Mouse (Mus musculus) adipocyte (in vitro differentiated cells): ENCODE data around the gene Gm26620.
A peak's percentile ranks its signal among the peaks of the same experiment; 100 is the strongest.

Experiments
- DNase-seq: peaks from one replicate; pipeline ENCODE4 v3.0.0-alpha.2; 2016; ENCODE audit warnings: low spot score

Gene Gm26620

DNA sequence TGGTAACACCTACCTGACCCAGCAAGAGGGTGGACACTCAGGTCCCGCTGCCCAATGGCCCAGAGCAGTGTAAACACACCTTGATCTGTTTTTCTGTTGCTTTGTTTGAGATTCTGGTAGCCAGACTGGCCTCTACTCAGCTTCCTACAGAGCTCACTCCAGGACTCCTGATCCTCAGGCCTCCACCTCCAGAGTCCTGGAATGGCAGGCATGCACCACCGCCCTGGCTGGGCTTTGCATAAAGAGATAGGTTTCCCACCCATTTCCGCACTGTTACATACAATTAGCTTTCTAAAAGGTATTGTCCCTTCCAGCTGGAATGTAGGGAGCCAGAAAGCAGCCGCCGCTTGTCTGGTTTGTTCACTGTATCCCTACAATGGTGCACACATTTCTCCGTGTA is 13.5 kb upstream of the Gm26620 start:
- no peak for DNase-seq

DNA sequence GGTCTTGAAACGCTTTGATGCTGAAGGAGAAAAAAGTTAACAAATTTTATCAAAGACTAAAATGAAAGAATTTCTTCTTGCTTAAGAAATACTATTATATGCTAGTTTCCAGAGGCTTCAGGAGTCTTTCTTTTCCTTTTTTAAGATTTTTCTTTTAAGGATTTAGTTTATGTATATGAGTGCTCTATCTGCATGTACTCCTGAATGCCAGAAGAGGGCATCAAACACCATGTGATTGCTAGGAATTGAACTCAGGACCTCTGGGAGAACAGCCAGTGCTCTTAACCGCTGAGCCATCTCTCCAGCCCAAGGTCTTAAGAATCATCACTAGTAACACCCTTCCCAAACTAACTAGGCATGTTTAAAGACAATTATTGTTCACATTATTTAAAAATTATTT is 12.9 kb upstream of the Gm26620 start:
- DNase-seq = no peak

DNA sequence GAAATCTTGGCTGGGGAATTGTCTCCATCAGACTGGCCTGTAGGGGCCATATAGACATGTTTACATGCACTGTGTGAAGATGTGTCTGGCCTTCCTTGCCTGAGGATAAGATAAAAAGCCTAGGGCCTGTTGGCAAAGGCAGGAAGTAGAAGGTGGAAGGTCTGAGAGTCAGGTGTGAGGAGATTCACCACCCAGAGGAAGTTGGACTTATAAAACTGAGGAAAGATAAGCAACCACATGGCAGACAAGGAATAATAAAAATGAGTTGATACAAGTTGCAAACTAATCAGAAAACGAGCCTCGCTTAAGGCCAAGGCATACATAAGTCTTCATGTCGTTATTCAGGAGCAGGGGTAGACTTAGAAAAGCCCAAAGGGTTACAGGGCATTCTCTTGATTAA is 9.2 kb upstream of the Gm26620 start:
- DNase-seq = no peak

DNA sequence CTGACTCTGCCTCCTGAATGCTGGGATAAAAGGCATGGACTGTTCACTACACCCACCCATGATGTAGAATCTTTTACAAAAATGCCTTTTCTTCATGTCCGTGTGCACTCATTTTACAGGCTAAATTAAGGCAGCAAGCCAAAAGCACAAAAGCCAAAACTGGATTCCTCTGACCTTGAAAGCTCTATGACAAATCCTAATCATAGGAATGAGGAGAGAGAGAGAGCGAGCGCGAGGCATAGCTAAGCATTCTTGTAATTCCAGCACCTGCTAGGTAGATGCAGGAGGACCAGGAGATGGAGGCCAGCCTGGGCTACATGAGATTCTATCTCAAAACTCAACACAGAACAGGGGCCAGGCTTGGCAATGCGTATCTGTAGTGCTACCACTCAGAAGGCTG is 8.0 kb upstream of the Gm26620 start:
- no peak for DNase-seq

DNA sequence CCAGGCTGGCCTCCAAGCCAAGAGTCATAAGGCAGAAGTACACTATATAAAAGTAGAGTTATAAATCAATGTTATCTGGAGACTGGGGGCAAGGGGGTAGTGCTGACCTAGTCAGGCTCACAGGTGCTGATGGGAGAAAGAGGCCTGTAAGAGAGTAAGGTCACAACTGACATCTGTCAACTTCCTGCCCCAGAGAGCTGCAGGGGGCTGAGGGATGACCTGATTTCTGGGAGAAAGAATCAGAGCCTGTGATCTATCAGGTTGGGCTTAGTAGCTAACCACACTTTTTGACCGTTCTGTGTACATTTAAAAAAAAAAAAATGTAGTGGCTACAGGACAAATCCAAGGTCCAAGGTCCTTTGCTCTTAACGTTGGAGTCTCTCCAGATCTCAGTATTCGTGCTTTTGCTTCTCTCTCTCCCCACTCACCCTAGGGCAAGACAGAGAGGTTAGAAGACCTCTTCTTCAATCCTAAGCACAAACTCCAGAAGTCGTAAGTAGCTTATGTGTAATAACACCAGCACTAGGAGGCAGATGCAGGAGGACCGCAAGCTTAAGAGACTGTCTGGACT is 1.9 kb upstream of the Gm26620 start:
- no peak for DNase-seq

DNA sequence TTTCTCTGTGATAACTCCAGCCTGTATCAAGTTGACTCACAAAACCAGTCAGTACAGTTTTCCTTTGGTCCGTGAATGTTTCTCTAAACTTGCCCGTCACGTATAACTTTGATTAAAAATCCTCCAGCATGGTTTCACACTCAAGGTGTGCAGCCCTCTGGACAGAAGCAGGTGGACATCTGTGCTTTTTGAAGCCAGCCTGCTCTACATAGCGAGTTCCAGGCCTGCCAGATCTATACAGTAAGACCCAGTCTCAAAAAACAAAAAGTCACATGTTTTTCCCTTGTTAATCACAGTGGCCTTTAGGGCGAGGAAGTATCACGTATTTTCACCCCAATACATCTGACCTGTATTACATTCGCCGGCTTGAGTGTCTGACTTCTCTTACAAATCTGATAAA is 475 bp upstream of the Gm26620 start:
- DNase-seq = no peak

DNA sequence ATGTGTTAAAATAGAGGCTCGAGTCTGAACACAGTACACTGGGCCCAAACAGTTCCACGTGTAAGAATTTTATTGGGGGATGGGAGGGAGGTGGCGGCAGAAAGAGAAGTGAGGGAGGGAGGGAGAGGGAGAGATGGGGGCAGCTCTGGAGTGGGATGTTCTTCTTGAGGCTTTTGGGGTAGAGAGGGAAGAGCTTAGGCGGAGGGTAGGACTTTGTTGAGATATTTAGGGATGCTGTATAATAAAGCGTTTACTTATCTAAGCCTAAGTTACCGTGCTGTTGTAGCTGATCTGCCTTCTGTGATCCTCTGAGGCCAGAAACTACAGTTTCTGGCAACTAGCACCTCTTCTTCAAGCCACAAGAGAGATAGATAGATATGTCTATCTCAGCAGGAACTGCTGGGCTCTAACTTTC is 1.2 kb downstream of the Gm26620 start:
- no peak for DNase-seq

DNA sequence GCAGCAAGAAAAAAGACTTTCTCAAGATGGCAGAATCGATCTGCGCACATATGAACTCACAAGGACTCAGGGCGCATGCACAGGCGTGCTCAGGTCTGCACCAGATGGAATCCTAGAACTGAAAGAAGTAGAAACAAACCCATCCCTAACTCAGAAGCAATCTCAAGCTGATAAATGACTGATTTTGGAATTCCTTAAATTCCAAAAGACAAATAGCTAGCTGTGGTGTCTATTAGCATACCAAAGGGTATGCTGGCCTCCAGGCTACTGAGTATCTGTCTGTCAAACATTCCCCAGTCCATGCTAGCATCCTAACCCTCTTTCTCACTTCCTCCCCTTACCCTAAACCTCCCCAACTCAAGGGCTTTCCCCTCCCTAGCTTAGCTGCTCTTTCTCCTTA is 4.4 kb downstream of the Gm26620 start:
- DNase-seq = no peak

DNA sequence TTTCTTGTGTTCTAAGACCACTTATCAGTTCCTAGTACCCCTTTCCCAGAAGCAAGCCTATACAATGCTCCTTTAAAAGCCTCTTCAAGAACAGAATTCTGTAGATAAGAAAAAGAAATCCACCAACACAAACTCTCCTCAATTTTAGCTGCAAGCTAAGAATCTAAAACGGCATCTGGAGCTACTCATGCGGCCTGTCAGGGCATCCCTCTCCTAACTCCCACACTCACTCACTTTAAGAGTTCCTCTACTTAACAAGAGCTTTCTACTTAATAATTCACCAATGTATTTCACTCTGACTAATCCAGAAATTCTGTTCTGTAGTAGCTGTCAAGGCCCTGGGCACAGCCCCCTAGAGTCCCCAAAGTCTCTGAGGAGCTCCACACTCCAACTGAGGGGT is 6.8 kb downstream of the Gm26620 start:
- no peak for DNase-seq

DNA sequence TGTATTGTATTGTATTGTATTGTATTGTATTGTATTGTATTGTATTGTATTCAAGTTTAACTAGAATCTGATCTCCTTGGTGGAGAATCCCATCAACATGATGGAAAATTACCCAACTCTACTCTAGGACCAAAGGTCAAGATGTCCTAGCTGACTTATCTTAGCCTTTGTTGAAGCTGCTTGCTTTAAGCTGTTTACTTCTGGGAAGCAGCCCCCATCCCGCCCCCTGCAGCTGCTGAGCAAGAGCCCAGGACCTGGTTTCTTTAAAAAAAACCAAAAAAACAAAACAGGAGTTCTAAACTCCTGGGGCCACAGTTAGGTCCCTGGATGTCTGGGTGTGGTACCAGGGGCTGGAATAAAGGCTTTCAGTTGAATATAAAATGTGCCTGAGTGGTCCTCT is 7.4 kb downstream of the Gm26620 start:
- DNase-seq = no peak

DNA sequence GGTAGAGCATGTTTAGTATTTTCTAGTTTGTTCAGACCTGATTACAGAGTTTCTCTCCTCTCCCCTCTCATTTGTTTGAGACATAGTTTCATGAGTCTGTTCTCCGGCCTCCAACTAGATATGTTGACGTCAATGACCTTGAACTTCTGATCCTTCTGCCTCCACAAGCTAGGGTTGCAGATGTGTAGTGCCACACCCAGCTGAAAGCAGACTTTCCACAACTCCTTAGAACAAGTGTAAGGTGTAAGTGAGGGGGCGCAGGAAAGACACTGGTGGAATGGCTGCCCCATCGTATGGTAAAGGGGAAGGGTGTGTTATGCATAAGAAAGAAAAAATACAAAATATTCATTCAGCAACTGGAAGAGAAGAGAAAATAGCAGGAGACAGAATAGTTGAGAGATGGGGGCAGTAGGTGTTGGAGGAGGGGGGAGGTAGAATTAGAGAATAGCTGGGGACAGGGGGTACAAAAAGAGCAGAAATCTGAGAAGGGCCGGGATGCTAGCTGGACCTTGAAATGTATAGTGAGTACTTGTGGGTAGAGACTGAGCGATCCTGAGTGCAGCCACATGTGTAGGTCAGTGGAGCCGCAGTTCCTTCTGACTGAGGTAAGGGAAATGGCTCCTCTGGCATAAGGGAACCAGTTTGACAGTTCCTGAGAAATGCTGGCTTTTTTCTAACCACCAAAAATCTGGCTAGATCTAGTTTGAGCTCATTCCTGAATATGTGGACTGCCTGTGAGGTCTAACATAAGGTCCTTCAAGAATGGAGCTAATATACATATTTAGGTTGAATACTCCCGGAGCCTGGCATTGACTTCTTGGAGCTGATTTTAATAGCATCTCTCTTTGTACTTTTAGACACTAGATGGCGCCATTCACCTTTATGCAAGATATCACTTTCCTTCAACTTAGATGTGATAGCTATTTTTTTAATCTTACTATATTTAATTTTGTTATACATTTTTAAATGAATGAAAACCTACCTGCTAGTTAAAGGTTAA is 10.0 kb downstream of the Gm26620 start:
- DNase-seq = peak; percentile 72

DNA sequence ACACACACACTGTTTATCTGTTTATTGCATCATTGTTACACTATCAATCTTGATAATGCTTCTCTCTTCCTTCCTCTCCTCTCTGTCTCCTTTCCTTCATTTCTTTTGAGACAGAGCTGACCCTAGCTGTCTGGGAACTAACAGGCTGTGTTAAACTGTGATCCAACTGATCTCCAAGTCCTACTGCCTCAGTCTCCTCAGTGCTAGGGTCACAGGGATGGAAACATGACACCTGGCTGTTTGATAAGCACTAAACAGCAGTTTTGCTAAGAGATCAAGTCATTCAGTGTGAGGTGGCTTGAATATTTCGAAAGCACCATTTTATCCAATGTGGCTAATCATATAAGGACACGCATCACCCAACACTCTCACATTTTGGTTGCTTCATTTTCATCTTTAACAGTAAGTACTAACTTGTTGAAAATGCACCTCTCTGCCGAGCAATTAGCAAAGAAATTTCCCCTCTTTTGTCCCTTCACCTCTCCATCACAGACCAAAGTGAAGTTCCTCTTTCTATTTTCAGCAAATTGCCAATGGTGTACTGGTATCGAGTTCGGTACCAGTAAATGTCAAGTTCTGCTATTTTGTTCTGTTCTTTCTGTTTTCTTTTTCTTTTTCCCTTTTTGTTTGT is 11.9 kb downstream of the Gm26620 start:
- no peak for DNase-seq

DNA sequence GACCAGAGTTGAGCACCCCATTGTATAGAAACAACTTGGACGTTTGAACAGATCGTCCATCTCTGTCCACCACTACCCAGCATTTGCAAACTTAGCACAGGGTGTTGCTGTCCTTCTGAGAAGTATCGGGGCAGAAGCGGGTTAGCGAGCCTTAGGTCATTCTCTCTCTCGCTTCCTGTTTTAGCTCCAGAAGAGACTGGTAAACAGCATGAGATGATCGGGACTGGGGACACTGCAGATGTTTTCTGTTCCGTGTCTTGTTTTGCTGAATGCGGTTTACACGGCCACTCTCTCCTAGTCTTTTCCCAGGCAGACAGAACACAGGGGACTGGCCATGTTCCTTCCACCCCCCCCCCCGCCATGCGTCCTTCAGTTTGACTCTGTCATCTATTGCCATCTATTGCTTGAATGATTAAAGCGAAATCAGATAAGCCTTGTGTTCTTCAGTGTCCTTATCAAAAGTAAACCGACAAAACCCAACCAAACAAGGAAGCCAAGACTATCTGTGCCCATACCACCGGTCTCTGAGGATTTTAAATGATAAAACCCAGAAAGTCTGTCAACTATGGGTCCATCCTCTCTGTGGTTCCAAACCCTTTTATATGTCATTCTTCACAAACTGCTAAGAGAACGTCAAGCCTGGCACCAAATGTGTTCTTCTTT is 13.7 kb downstream of the Gm26620 start:
- DNase-seq = no peak

DNA sequence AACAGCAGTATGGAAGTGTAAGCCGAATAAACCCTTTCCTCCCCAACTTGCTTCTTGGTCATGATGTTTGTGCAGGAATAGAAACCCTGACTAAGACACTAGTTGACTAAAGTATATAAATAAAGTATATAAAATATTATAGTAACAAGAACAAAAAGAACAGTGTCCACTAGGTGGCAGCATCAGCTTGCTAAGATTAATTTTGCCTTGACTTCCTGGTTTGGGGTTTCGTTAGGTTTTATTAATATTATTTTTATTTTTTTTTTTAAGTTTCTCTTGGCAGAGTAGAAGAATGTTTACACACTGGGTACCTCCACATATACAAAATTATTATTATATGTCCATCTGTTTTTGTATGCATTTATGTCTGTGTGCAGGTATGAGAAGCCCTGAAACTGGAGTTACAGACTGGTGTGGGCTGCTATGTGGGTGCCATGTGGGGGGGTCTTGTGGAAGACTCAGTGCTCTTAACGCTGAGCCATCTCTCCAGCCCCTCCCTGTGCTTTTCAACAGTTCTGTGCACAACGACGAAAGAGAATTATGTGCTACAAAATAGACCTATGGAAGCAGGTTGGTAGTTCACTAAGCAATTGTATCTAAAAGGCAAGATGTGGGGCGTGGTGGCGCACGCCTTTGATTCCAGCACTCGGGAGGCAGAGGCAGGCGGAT is 16.1 kb downstream of the Gm26620 start:
- peak; percentile 86 for DNase-seq

DNA sequence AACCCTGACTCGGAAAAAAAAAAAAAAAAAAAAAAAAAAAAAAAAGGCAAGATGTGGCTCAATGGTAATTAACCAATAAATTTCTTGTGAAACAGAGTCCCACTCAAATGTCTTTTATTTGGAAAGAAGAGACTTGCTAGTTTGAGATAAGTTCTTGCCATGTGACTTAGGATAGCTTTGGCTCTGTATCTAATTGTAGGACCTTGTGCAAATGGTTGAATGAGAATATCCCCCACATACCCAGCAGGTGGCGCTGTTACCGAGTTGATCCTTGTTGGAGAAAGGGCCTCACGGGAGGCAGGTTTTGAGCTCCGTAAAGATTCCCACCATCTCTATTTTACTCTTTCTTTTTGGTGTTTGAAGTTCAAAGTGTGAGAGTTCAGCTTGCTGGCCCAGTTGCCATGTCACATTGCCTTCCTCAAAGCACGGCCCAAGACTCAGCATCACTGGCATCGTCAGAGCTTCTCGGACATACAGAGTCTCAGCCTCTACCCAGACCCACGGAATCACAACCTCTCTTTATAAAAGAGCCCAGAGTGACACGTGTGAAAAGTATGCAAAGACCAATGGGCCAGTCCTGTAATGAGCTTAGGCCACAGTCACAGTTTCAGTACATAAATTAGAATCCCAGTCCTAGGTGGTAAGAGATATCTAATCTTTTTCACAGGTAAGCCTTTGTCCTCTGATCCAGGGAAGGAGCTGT is 16.8 kb downstream of the Gm26620 start:
- DNase-seq = peak; percentile 85

DNA sequence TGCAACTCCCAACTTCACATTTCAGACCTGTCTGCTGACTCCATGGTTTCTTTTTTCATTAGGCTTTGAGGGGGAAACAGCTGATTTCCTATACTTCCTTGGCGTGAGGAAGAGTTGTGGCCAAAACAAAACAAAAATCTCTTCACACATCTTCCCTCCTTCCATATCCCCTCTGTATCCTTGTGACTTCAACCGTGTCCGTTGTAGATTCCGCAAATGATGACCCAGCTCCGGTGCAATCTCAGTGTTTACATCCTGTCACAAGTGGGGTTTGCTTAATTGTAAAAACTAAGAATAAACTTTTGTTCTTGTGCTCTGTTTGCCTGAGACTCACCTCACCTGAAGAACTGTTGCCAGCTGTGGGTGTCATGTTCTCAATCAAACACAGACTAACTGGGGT is 18.6 kb downstream of the Gm26620 start:
- DNase-seq = no peak

DNA sequence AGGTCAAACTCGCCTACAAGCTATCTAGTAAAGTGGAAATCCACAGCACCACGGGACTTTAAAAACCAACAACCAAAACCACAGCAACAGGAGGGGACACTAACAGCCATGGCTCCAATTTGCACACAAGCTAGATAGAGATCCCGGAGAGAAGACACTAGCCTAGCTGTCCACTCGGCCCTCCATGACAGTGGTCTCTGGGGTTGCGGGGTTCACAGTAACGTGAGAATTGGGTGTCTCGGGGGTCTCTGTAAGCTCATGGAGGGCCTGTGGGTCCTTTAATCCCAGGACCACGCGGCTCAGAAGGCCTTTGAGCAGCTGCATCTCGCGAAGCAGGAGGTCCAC is 22.2 kb downstream of the Gm26620 start:
- DNase-seq = no peak

DNA sequence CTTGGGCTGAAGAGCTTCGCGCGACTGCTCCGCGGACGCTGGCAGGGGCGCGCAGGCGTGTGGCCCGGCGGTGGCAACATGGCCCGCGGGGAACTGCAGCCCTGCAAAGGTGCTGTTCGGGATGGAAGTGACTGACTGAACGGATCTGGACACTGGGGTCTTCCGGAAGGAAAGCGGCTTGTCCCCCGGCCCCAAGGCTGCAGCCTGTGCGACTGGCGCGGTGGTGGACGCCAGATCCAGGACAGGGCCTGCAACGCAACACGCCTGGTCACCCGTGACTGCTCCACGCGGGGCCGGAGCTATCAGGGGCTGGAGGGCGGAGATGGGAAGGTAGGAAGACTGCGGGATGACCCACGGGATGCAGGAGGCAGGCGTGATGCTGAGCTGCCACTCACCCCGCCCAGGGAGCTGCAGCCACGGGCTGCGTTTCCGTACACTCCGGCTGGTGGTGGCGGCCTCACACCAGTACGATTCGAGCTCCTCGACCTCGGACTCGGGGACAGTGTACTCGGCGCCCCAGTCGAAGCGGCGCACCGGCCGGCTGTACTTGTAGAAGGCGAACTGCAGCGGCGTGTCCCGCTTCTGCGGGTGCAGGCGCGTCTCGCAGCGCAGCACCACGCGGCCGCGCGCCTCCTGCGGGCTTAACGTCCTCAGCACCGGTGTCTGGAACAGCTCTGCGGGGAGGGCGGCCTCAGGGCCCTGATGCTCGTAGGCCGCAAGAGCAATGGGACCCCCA is 22.8 kb downstream of the Gm26620 start:
- no peak for DNase-seq

DNA sequence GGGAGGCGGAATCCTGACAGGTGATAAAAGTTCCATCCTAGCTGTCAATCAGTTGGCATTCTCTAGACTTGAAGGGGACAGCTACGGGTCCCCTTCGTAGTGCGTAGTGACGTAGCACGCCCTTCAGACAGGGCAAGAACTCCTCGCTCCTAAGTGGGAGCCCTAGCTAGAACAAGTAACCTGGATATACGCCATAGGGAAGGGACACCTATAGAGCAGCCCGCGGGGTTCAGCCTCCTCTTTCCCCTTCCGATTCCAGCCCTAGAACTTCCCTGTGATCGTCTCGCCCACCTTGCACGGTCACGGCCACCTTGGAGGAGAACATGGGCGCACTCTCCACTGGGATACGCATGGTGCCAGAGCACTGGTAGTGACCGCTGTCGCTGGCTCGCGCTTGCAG is 23.5 kb downstream of the Gm26620 start:
- DNase-seq = no peak

DNA sequence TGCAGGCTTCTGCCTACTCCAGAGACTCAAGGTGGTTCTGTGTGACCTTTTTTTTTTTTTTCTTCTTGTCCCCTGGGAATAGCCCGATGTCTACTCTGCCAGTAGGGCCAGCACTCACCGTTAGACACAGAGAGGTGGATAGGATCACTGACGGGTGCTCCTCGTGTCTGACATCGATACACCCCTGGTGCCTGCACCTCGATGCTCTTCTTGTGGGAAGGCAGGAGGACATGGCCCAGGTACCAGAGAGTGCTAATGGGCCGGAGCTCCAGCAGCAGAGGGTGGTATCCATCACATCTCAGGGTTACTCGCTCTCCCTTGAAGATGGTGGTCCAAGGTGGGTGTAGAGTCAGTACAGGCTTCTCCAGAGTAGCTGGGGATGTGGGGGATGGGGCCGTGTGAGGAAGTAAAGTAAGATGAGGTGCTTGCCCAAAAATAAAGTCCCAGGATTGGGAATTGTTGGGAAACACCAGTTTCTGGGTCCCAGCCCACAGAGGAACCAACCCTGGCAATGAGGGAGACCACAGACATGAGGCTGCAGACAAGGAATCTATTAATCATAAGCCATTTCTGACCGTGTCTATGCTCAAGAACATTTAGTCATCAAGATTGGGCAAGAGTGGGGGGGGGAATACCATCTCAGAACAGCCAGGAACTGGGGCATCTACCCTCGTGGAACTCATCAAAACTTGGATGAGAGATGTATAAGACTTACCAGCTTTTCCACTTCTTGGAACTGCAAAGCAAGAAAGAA is 27.2 kb downstream of the Gm26620 start:
- peak; percentile 68 for DNase-seq
